Mouse (Mus musculus) CD8-positive naive resting alpha-beta T cell, adult 2 months (primary cell): Measurements from ENCODE around the gene C3.

Experiments
- DNase-seq, 2 experiments: peaks; one replicate each; pipeline ENCODE4 v3.0.0; 2022; ENCODE audit warnings: low read depth in 2 of 2, low spot score in 2 of 2

Gene C3

DNA sequence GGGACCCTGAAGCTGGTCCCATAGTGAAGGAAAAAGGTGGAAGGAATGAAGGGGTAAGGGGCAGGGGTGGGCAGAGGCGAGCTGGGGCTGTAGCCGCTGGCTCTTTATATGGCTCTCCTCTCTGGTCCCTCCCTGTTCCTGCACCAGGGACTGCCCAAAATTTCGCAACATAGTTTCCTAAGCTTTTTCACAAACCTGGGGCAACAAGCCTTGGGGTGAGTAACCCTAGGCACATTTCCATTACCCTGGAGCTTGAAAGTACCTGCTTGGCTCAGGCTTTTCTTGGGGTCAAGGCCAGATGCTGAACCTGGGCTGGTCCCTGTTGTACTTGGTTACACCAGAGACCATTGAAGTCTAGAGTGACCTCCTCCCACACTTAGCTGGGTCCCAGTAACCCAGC lies at the start of gene C3:
Gene C3, minus strand, starts transcription at position 123 of the 400 bp plus-strand sequence.
- DNase-seq = no peak

DNA sequence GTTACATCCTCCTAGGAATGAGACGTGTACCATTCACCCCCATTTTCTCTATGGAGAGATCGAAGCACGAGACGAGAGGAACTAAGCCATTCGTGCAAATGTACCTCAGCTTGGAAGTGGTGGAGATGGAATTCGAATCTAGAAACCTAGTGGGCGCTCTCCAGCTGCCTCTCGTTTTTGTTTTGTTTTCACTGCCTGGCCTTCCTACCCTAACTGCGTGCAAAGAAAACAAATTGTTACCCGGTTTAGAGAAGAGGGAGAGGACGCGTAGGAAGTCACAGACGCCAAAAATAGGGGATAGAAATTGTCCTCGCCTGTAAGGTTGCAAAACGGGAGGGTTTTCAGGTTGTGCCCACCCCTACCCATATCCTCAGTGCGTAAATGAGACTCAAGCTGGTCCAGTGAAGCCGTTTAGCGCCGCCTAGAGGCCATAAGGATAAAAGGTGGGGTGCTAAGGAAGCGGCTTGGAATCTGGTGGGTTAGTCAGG lies 48.7 kb upstream of the C3 start:
- peak; percentile 50 to 64 for DNase-seq

DNA sequence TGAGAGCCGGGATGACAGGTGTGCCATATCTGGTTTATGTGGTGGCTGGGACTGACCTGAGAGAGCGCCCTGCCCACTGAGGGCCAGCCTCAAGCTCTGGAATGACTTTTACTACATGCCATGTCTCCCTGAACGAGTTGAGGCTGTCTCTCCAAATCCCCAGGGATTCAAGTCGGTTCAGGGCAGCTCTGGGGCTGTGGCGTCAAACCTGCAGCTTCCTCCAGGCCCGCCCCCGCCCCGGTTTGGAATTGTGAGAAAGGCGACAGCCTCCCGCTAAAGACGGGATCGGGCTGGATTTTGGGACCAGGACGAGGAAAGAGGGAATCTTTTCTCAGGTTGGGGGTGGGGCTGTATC lies 48.0 kb upstream of the C3 start:
- no peak for DNase-seq

DNA sequence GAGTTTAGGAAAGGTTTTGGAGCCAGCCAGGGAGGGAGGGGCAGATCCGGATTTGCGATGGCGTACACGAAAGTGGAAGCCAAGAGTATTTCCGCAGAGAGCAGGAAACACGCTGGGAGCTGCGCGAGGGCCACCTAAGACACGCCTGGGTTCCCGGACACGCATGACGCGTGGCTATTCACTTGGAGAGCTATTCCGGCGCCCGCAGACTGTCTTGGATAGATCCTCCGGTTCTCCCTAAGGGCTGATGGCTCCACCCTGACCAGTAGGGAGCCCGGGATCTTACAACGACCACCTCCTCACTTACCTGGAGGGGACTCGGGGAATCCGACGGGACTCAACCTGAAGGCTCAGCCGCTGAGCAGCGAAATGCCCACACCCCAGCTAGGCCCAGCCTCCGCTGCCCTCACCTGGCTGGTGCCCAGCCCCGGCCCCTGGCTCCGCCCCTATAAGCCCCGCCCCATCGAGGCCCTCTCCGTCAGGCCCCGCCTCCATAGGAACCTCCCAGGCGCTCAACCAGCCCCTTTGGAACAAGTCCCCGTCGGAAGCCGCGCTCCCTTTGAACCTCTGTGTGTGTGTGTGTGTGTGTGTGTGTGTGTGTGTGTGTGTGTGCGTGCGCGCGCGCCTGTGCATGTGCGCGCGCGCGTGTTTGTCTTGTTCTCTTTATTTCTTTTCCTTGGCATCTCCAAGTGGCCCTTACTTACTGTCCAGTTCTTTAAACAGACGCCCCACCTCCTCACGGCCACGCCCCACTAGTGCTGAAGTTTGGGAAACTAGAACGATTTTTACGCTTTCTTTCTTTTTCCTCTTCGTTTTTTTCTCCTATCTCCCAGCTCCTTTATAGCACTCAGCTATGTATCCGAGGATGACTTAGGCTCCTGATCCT lies 47.4 kb upstream of the C3 start:
- peak; percentile 84 to 86 for DNase-seq

DNA sequence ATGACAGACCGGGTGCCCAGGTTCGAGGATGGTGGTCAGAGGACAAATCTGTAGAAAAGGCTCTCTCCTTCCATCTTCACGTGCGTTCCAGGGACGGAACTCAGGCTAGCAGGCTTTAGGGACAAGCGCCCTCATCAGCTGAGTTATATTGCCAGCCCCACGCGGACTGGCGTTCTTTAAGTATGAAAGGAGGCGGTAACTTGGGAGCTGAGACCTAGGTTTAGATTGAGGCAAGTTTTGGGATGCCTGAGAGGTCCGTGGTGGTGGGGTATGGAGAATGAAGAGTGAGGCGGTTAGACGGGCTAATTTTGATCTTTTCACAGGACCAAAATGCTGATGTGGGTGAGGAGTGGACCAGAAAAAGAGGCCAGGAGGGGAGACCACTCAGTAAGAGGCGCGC lies 46.8 kb upstream of the C3 start:
- no peak for DNase-seq

DNA sequence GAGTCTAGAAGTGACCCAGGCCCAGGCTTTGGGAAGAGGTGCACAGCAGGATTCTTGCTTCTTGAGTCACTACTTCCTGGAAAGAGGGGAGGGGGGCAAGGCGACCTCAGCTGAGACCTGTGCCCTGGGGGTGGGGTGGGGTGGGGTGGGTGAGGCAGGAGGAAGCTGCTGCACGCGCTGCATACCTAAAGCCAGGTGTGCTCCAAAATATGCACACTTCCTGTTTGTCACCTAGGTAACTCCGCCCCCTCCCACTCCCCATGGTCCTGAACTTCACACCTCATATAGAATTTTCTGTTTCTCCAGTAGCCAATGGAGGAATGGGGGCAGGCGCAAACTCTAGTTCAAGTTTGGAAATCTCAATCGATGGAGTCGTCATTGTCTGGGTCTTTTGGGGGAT lies 45.9 kb upstream of the C3 start:
- DNase-seq = no peak

DNA sequence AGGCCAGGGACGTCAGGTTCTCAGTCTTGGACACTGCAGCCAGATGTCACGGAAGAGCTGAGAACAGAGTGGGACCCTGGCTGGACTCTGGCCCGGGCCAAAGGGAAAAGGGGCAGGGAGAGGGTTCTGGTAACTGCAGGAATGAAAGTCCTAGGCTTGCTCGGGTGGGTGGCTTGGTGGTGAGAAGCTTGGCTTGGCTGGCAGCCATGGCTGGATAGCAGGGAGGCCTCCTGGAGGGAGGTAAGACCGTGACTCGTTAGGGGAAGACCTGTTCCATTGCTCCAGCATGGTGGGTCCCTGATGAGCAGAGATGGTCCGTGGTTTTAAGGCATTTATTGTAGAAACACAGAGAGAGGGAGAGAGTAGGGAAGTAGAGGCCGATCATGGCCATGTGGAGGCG lies 43.4 kb upstream of the C3 start:
- DNase-seq = no peak

DNA sequence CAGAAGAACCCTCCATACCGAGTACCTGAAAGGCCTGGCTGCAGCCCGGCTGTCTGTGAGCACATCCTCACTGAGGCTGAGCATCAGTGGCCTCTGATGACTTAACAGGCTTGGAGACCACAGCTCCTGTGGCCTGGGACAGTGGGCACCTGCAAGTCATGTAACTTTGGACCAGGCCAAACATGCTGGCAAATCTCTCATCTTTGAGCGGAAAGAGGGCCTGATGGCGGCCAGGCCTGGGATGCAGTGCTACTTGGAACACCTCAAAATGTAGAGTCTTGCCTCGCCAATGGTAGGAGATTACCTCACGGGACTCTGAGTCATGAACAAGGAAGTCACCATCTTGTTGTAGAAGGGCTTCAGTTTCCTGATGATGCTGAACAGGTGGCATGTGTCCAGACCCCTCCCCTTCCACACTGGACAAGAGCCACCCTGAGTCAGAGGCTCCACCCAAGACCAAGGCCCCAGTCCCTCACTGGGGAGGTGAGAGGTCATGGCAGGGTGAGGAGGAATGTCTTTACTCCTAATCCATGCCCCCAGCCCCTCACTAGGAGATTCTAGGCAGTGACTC lies 39.7 kb upstream of the C3 start:
- DNase-seq = no peak

DNA sequence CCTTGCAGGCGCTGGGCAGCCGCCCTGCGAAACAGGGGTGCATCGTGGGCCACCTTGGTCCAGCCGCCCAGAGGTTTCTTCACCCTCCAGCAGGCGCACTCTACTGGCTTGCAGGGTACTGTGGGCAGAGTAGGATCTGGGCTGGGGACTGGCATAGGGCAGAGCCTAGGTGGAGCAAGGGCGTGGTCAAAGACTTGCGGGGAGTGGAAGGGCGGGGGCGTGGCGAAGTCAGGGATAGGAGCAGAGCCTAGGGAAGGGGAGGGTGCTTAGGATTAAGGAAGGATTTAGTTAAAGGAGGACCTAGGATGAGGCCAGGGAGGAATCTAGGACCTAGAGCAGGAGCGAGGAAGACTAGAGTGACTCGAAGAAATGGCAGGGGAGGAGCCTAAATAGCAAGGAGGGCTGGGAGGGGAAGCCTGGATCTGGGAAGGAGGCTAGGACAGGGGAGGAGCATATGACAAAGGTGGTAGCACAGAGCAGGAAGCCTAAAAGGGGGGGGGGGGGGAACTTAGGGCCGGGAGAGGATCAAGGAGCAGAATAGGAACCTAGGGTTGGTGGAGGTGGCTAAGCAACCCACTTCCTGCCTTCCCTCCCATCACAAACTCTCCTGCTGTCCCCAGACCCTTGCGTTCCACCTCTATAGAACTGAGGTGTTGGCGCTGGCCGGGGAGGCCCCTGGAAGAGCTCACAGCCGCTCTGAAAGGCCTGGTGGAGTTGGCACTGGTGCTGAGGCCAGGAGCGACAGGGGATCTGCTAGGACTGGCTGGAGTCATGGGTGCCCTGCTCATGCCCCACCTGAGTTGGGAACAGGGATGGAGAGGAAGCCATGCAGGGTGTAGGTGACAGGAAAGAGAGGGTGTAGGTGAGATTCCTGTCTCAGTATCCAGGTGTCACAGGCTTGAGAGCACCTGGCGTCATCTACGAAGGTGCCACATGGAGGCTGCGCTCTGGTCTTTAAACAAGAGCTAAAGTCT lies 37.3 kb upstream of the C3 start:
- DNase-seq = no peak

DNA sequence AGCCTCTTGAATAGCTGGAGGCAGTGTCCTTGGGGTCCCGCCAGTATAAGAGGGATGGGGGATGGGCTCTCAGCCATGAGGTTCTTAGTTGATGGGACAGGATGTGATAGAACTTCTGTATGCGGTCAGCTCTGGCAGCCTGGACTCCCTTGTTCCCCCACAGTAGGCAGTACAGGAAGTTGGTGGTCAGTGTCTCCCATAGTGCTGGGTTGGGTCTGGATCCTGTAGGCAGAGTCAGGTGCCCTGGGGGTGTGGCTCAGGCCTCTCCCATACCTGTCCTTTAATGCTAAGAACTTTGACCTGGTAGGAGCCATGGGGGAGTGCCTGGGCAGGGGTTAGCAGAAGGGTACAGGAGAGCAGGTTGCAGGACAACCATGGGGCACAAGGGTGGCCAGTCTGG lies 36.2 kb upstream of the C3 start:
- no peak for DNase-seq

DNA sequence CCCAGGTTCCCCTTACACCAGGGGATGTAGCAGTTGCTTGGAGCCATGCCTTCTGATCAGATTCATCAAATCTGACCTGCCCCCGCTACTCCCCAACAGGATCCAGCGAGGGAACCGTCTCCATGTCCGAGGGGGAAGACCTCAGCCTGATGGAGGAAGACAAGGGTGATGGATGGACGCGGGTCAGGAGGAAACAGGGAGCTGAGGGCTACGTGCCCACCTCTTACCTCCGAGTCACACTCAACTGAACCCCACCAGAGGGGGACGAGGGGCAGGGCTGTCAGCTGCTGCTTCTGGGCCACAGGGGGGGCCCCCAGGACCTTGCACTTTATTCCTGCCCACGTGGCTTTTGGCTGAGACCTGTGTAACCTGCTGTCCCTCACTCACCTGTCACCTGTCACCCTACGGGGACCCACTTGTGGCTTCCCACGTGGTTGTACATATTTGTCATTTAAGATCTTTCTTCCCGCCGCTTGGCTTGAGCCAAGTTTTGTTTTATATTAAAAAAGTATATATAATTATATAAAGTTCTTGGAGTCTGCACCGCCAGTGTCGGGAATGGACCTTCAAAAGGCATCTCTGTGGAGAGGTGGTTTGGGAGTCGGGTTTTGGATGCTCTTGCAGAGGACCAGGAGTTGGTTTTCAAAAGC lies 35.1 kb upstream of the C3 start:
- DNase-seq = no peak

DNA sequence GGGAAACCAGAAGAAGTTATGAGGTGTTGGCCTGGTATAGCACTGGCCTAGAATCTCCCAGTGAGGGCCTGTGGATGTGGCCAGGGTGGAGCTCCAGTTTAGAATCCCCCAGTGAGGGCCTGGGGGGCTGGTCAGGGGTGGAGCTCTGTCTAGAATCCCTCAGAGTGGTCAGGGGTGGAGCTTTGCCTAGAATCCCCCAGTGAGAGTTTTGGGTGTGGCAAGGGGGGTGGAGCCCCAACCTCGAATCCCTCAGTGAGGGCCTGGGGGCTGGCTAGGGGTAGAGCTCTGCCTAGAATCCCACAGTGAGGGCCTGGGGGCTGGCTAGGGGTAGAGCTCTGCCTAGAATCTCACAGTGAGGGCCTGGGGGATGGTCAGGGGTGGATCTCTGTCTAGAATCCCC lies 33.9 kb upstream of the C3 start:
- DNase-seq = no peak

DNA sequence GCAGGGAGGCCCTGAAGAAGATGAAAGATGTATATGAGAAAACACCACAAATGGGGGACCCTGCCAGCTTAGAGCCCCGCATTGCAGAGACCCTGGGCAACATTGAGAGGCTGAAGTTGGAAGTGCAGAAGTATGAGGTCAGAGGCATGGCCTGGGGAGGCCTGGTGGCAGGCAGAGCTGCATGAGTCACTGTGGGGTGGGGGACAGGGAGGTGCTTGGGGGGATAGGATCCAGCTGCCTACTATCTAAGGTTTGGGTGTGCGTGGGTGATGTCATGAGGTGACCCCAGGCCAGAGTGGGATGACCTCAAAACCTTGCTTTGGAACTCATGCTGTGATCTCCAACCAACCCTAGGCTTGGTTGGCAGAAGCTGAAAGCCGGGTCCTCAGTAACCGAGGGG lies 33.4 kb upstream of the C3 start:
- no peak for DNase-seq

DNA sequence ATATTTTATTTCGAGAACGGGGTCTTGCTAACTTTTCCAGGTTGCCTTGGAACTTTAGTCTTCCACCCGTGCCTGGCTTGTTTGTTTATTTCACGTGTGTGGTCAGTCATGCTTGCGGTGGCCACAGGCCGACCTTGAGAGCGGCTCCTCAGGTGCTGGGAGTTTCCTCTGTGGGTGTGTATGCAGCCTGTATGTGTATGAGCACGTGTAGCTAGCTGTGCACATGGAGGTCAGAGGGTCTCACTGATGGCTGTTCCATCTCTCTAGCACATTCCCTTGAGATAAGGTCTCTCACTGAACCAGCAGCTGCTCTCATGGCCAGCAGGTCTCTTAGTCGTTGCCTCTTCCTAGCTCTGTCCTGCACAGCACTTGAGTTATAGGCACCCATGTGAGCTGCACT lies 32.4 kb upstream of the C3 start:
- DNase-seq = no peak

DNA sequence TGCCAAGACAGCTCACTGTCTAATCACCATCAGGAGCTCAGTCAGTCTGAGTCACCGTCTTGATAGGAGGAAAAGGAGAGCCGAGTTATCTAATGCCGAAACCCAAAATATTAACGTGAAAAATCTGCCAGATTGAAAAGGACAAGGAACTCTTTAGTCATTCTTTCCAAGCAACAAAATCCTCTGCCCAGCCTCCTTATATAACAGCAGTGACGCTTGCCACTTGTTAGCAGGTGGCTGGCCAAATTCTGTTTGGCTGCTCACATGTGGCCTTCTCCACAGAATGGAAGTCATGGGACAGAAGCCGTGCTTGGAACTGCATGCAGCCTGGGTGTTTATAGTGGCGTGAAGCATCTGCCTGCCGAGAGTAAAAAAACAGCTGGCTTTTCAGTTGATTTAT lies 31.8 kb upstream of the C3 start:
- DNase-seq = no peak

DNA sequence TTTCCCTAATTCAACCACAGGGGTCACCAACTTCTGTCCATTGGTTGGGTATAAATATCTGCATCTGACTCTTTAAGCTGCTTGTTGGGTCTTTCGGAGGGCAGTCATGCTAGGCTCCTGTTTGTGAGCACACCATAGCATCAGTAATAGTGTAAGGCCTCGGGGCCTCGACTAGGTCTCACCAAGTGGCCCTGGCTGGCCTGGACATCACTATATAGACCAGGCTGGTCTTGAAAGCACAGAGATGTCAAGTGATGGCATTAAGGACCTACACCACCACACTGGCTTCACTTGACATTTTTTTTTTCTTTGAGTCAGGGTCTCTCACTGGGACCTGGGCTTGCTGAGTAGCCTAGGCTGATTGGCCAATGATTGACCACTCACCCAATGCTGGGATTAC lies 30.3 kb upstream of the C3 start:
- DNase-seq = no peak

DNA sequence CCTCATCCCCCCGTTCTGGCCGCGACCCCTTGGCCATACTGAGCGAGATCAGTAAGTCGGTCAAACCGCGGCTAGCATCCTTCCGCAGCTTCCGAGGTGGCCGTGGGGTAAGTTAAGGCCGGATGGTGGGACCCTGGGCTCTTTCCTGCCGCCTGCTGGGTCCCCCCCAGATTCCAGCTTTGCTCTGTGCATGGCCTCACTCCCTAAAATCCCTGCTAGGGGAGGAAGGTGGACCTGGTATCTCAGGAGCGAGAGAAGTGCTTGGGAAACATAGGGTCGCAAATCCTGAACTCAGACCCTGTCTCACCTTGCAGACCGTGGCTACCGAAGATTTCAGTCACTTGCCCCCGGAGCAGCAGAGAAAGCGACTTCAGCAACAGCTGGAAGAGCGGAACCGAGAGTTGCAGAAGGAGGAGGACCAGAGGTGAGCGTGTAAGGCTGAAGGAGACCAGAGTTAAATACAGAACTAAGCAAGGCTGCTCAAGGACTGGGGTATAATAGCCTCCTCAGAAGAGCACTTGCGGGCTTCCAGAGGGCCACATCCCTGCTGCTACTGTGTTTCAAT lies 29.1 kb upstream of the C3 start:
- DNase-seq = no peak

DNA sequence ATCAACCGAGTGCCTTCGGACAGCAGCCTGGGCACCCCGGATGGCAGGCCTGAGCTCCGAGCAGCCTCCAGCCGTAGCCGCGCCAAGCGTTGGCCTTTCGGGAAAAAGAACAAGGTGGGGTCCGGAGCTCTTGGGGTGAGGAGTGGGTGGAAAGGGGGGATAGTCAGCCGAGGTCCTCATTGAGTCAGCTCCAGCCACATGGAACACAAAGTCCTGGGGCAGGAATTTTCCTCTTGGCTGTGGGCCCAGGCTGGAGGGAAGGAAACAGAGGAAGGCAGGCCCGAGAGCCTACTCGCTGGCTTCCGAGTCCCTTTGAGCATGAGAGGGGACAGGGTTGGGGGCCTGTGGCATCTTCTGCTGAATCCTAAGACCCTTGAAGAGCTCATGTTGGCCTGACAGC lies 27.4 kb upstream of the C3 start:
- no peak for DNase-seq

DNA sequence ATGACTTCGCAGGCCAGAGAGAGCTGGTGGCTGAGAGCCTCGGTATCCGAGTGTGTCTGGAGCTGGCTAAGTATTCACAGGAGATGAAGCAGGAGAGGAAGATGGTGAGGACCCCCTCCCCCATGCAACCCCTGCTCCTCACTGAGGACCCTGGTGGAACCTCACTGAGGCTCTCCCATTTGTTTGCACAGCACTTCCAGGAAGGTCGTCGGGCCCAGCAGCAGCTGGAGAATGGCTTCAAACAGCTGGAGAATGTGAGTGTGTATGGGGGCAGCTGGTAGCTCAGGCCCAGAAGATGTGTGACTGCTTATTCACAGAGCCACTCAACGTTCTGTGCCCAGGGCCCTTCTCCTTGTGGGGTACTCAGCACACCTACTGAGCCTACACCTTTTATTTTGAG lies 25.4 kb upstream of the C3 start:
- no peak for DNase-seq

DNA sequence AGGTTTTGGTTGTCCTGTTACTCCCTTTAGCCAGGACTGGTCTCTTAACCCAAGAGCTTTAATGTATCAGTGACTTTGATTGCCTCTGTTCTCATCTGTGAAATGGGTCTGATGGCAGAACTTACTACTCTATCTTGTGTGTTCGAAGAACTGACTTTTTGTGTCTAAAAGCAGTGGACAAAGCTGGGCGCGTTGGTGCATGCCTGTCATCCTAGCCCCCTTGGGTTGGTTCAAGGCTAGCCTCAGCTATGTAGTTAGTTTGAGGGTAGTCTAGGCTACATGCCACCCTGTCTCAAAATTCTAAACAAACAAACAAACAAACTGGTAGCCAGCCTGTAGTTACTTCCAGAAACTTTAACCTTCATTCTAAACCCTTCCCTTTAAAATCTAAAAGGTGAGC lies 23.5 kb upstream of the C3 start:
- DNase-seq = no peak
